Mouse (Mus musculus) mesoderm, embryonic 11.5 days (tissue): ENCODE measurements at regions not wholly inside any gene's neighbourhood (a gene's known extent, or its start where the extent isn't known, plus 50 kb on each side); places are given as distances from the start of the nearest gene placed in this dataset.

ENCODE experiments used
- DNase-seq: peaks from one replicate; pipeline ENCODE4 v3.0.0-alpha.2; 2012; ENCODE audit warnings: low read depth, low spot score

DNA sequence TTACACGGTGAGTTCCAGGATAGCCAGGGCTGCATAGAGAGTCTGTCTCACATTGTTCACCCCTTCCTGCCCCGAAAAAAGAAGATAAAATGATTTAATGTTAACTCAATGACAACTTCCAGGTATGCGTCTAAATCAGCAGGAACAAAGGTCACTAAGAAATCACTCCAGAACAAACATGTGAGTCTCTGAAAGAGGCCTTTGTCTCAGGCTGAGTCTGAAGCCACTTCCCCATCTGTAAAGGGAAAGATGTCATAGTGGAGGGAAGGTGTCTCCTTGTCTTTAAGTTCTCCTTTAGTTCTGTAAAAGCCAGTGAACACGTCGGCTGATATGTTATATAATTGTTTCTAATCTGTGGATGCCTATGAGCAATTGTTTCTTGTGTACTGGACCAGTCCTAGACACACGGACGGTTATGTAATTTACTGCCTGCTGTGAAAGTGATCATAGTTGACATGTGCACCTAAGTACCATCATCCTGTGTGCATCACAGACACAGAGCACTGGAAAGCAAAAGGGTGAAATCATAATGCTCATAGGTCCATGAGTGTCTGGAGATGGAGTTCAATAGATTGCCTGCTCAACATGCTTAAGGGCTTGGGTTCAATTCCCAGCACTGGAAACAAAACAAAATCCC is 76.3 kb downstream of the Asb13 start:
- peak; percentile 23 for DNase-seq

DNA sequence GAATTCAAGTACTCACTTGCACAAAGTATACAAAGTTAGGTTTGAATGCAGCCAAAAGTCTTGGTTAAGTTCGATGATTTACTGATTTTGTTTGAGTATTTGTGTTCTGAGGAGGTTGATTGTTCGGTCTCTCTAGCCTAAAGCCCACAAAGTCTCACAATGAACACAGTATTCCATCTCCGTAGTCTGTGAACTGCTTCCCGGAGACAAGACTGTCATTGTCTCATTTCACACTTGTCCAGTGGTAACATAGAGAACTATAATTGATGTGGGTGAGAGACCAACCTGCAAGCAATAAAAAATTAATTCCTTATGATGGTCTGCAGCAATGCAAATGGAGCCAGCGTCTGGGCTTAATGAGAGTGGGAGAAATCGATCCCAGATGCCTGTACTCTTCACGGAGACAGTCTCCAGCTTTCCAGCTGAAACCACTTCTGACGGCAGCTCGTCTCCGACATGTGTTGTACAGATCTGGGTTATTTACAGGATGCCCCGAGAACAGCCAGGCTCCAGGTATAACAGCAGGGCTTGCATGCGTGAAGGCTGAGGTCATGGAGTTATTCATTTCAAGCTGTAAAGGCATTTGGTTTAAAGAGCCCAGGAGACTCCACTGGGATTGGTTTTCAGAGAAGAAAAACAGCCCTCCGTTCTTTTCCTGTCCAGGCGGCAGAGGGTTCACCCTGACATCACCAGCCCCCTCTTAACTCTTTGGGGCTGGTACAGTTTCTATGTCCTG is 75.2 kb downstream of the Asb13 start:
- DNase-seq, result peak; percentile 90
